Mouse (Mus musculus): ENCODE measurements at regions not wholly inside any gene's neighbourhood (a gene's known extent, or its start where the extent isn't known, plus 50 kb on each side); places are given as distances from the start of the nearest gene placed in this dataset.

- Histone ChIP-seq H3K36me3 (ENCODE audit: control insufficient read depth, insufficient read depth) (no peaks in the 10 kb centered on the region), H3K79me2 (ENCODE audit: control insufficient read depth, insufficient read depth) (no peaks in the 10 kb centered on the region), H3K4me3 (no peak overlapping the region), H3K4me2 (ENCODE audit: low read depth) (no peak overlapping the region), H3ac (ENCODE audit: control insufficient read depth, insufficient read length) (no peak overlapping the region), H3K27me3 (ENCODE audit: control insufficient read depth, insufficient read depth, insufficient read length) (no peaks in the 10 kb centered on the region)
- TF ChIP-seq CEBPB (IDR thresholded peaks at IDR 0.05; ENCODE audit: insufficient read depth, poor library complexity, severe bottlenecking), result no peak
Observed at GRCm38 (mm10) chr5:91697075-91697474, 179.7 kb downstream of the Parm1 start.

- Histone ChIP-seq H3K27me3 (ENCODE audit: control insufficient read depth, insufficient read depth, insufficient read length) (no peaks in the 10 kb centered on the region), H3K4me3 (no peak overlapping the region), H3K36me3 (ENCODE audit: control insufficient read depth, insufficient read depth) (no peaks in the 10 kb centered on the region), H3ac (ENCODE audit: control insufficient read depth, insufficient read length) (no peak overlapping the region), H3K4me2 (ENCODE audit: low read depth) (no peak overlapping the region), H3K79me2 (ENCODE audit: control insufficient read depth, insufficient read depth) (no peaks in the 10 kb centered on the region)
- TF ChIP-seq MAX (IDR thresholded peaks at IDR 0.05; ENCODE audit: low read depth) (no peak), SRF (IDR thresholded peaks at IDR 0.05; ENCODE audit: control insufficient read depth, insufficient read length, low read depth) (no peak), E2F4 (IDR thresholded peaks at IDR 0.05; ENCODE audit: insufficient read depth) (no peak), USF1 (IDR thresholded peaks at IDR 0.05; ENCODE audit: low read depth) (no peak), MYOD1 (IDR thresholded peaks at IDR 0.05; ENCODE audit: control insufficient read depth in 1 of 3, insufficient read length in 2 of 3, low read depth in 2 of 3) (no peak), MYOG (IDR thresholded peaks at IDR 0.05; ENCODE audit: control insufficient read depth in 1 of 3, insufficient read depth in 1 of 3, insufficient read length in 2 of 3, low read depth in 2 of 3) (no peak), CEBPB (IDR thresholded peaks at IDR 0.05; ENCODE audit: insufficient read depth, poor library complexity, severe bottlenecking) (no peak), POLR2AphosphoS2 (IDR thresholded peaks at IDR 0.05; ENCODE audit: insufficient read length, low read depth) (no peak), TCF3 (IDR thresholded peaks at IDR 0.05; ENCODE audit: insufficient read length, low read depth) (no peak), POLR2A (IDR thresholded peaks at IDR 0.05; ENCODE audit: insufficient read length, low read depth) (no peak), REST (IDR thresholded peaks at IDR 0.05; ENCODE audit: insufficient read depth, insufficient read length) (no peak), TCF12 (IDR thresholded peaks at IDR 0.05; ENCODE audit: insufficient read depth, poor library complexity, severe bottlenecking) (no peak)
Observed at GRCm38 (mm10) chr5:91696532-91696931, 179.1 kb downstream of the Parm1 start.

- no peaks in the 10 kb centered on the region for H3K27me3 ChIP-seq (ENCODE audit: control insufficient read depth, insufficient read depth, insufficient read length)
- TF ChIP-seq SRF (IDR thresholded peaks at IDR 0.05; ENCODE audit: control insufficient read depth, insufficient read length, low read depth) (no peak), E2F4 (IDR thresholded peaks at IDR 0.05; ENCODE audit: insufficient read depth) (no peak), TCF12 (IDR thresholded peaks at IDR 0.05; ENCODE audit: insufficient read depth, poor library complexity, severe bottlenecking) (no peak), REST (IDR thresholded peaks at IDR 0.05; ENCODE audit: insufficient read depth, insufficient read length) (no peak), TCF3 (IDR thresholded peaks at IDR 0.05; ENCODE audit: insufficient read length, low read depth) (no peak), POLR2A (IDR thresholded peaks at IDR 0.05; ENCODE audit: insufficient read length, low read depth) (no peak)
- H3ac ChIP-seq (ENCODE audit: control insufficient read depth, insufficient read length), result no peak overlapping the region
- no peaks in the 10 kb centered on the region for H3K36me3 ChIP-seq (ENCODE audit: control insufficient read depth, insufficient read depth)
- H3K4me3 ChIP-seq, result no peak overlapping the region
- no peak overlapping the region for H3K4me2 ChIP-seq (ENCODE audit: low read depth)
- no peaks in the 10 kb centered on the region for H3K79me2 ChIP-seq (ENCODE audit: control insufficient read depth, insufficient read depth)
Observed at GRCm38 (mm10) chr5:91695632-91696031, 178.2 kb downstream of the Parm1 start.

- no peak overlapping the region for H3K4me2 ChIP-seq (ENCODE audit: low read depth)
Observed at GRCm38 (mm10) chr5:91693277-91693676, 175.9 kb downstream of the Parm1 start.

GRCm38 (mm10) chr5:91692292-91692691, 174.9 kb downstream of the Parm1 start:
- Histone ChIP-seq H3K79me2 (ENCODE audit: control insufficient read depth, insufficient read depth) (no peaks in the 10 kb centered on the region), H3ac (ENCODE audit: control insufficient read depth, insufficient read length) (no peak overlapping the region), H3K4me2 (ENCODE audit: low read depth) (no peak overlapping the region), H3K4me3 (no peak overlapping the region), H3K36me3 (ENCODE audit: control insufficient read depth, insufficient read depth) (no peaks in the 10 kb centered on the region), H3K27me3 (ENCODE audit: control insufficient read depth, insufficient read depth, insufficient read length) (no peaks in the 10 kb centered on the region)
- TF ChIP-seq MYOG (IDR thresholded peaks at IDR 0.05; ENCODE audit: control insufficient read depth in 1 of 3, insufficient read depth in 1 of 3, insufficient read length in 2 of 3, low read depth in 2 of 3), result no peak
- no peak for TF ChIP-seq POLR2A (IDR thresholded peaks at IDR 0.05; ENCODE audit: insufficient read length, low read depth)
- no peak for TF ChIP-seq USF1 (IDR thresholded peaks at IDR 0.05; ENCODE audit: low read depth)
- TF ChIP-seq POLR2AphosphoS2 (IDR thresholded peaks at IDR 0.05; ENCODE audit: insufficient read length, low read depth), result no peak
- TF ChIP-seq E2F4 (IDR thresholded peaks at IDR 0.05; ENCODE audit: insufficient read depth), result no peak
- TF ChIP-seq TCF3 (IDR thresholded peaks at IDR 0.05; ENCODE audit: insufficient read length, low read depth), result no peak
- TF ChIP-seq MYOD1 (IDR thresholded peaks at IDR 0.05; ENCODE audit: control insufficient read depth in 1 of 3, insufficient read length in 2 of 3, low read depth in 2 of 3), result no peak
- TF ChIP-seq TCF12 (IDR thresholded peaks at IDR 0.05; ENCODE audit: insufficient read depth, poor library complexity, severe bottlenecking), result no peak
- TF ChIP-seq REST (IDR thresholded peaks at IDR 0.05; ENCODE audit: insufficient read depth, insufficient read length), result no peak
- no peak for TF ChIP-seq CEBPB (IDR thresholded peaks at IDR 0.05; ENCODE audit: insufficient read depth, poor library complexity, severe bottlenecking)
- no peak for TF ChIP-seq MAX (IDR thresholded peaks at IDR 0.05; ENCODE audit: low read depth)
- no peak for TF ChIP-seq SRF (IDR thresholded peaks at IDR 0.05; ENCODE audit: control insufficient read depth, insufficient read length, low read depth)

More at GRCm38 (mm10) chr5:91693277-91693676, 175.9 kb downstream of the Parm1 start:
- H3K36me3 ChIP-seq (ENCODE audit: control insufficient read depth, insufficient read depth), result no peaks in the 10 kb centered on the region
- H3K79me2 ChIP-seq (ENCODE audit: control insufficient read depth, insufficient read depth), result no peaks in the 10 kb centered on the region
- no peak overlapping the region for H3ac ChIP-seq (ENCODE audit: control insufficient read depth, insufficient read length)
- TF ChIP-seq TCF3 (IDR thresholded peaks at IDR 0.05; ENCODE audit: insufficient read length, low read depth) (no peak), MYOG (IDR thresholded peaks at IDR 0.05; ENCODE audit: control insufficient read depth in 1 of 3, insufficient read depth in 1 of 3, insufficient read length in 2 of 3, low read depth in 2 of 3) (no peak), MAX (IDR thresholded peaks at IDR 0.05; ENCODE audit: low read depth) (no peak), E2F4 (IDR thresholded peaks at IDR 0.05; ENCODE audit: insufficient read depth) (no peak), CEBPB (IDR thresholded peaks at IDR 0.05; ENCODE audit: insufficient read depth, poor library complexity, severe bottlenecking) (no peak), REST (IDR thresholded peaks at IDR 0.05; ENCODE audit: insufficient read depth, insufficient read length) (no peak), TCF12 (IDR thresholded peaks at IDR 0.05; ENCODE audit: insufficient read depth, poor library complexity, severe bottlenecking) (no peak), USF1 (IDR thresholded peaks at IDR 0.05; ENCODE audit: low read depth) (no peak), SRF (IDR thresholded peaks at IDR 0.05; ENCODE audit: control insufficient read depth, insufficient read length, low read depth) (no peak), MYOD1 (IDR thresholded peaks at IDR 0.05; ENCODE audit: control insufficient read depth in 1 of 3, insufficient read length in 2 of 3, low read depth in 2 of 3) (no peak), POLR2A (IDR thresholded peaks at IDR 0.05; ENCODE audit: insufficient read length, low read depth) (no peak), POLR2AphosphoS2 (IDR thresholded peaks at IDR 0.05; ENCODE audit: insufficient read length, low read depth) (no peak)
- H3K27me3 ChIP-seq (ENCODE audit: control insufficient read depth, insufficient read depth, insufficient read length), result no peaks in the 10 kb centered on the region
- no peak overlapping the region for H3K4me3 ChIP-seq
